In genomic region chr14:122903923-122904351, GRCm38 (mm10) we compare ENCODE assay signal across 13 mouse cellular contexts. TPM values are rescaled to one million over a fixed set of nuclear protein-coding genes. Genes with fewer than 3 reads are reported as not detected.
DNase-seq lines count a peak whose midpoint lies in the region; ATAC-seq and TF ChIP-seq lines count a peak whose summit lies in the region.
"Had no signal": no experiment of that assay in that cellular context is flagged by ENCODE, and none has a peak within 500 bp of the region (broad histone marks: within the 10 kb centered on the region; RNA-seq: fewer than 3 reads in every experiment).

No protein-coding gene starts in this region.

- H3K9ac ChIP-seq in hindbrain, postnatal 0 days (replicated peaks; ENCODE audit: low read length) = no peak overlapping the region
- no peak overlapping the region for H3K9ac ChIP-seq in hindbrain, embryonic 13.5 days
- H3K9ac ChIP-seq: intestine, embryonic 15.5 days; limb, embryonic 15.5 days had no signal

- peak overlapping the region; percentile 11; the same call in 1 of the 2 replicates for H3K27ac ChIP-seq in hindbrain, postnatal 0 days
- H3K27ac ChIP-seq in hindbrain, embryonic 13.5 days = no peak overlapping the region
- no peak overlapping the region for H3K27ac ChIP-seq in limb, embryonic 10.5 days
- H3K27ac ChIP-seq: intestine, embryonic 15.5 days; limb, embryonic 15.5 days; midbrain, embryonic 10.5 days had no signal

- 69% methylated on average over 2 of the region's 2 CpGs for WGBS in hindbrain, postnatal 0 days
- 68% methylated on average over 2 of the region's 2 CpGs for WGBS in hindbrain, embryonic 13.5 days
- 69% methylated on average over 2 of the region's 2 CpGs for WGBS in limb, embryonic 10.5 days

- H3K4me1 ChIP-seq in hindbrain, postnatal 0 days (ENCODE audit: insufficient read depth, low read length) = peaks cover 5% of the 10 kb centered on the region; the same call in 1 of the 2 replicates
- H3K4me1 ChIP-seq in hindbrain, embryonic 13.5 days (replicated peaks) = peaks cover 8% of the 10 kb centered on the region
- no peaks in the 10 kb centered on the region for H3K4me1 ChIP-seq in limb, embryonic 10.5 days

- no peak for DNase-seq in hindbrain, postnatal 0 days (ENCODE audit: low spot score)
- peak; percentile 34 for DNase-seq in 3134 (ENCODE audit: extremely low read depth, insufficient read length, low spot score)
- DNase-seq in adipocyte (ENCODE audit: low spot score) = peak; percentile 88
- peak; percentile 45 to 84 for DNase-seq in kidney, postnatal 36 days
- DNase-seq in limb, embryonic 10.5 days (ENCODE audit: low spot score) = no peak
- no peak for DNase-seq in ovary, postnatal 10 days (ENCODE audit: low spot score)
- DNase-seq: heart, adult 18-20 months; heart, postnatal 14 days had no signal

- TF ChIP-seq CTCF in hindbrain, postnatal 0 days (IDR thresholded peaks at IDR 0.05; ENCODE audit: low read depth) = no peak

- no peak overlapping the region for H3K4me2 ChIP-seq in hindbrain, postnatal 0 days (ENCODE audit: low read depth, low read length)
- H3K4me2 ChIP-seq in hindbrain, embryonic 13.5 days = no peak overlapping the region
- H3K4me2 ChIP-seq: intestine, embryonic 15.5 days; limb, embryonic 15.5 days had no signal

- H3K9me3 ChIP-seq in hindbrain, postnatal 0 days (ENCODE audit: low read length) = no peaks in the 10 kb centered on the region; the same call in 1 of the 2 replicates
- H3K9me3 ChIP-seq in hindbrain, embryonic 13.5 days = peaks cover 7% of the 10 kb centered on the region; the same call in 1 of the 2 replicates
- H3K9me3 ChIP-seq in limb, embryonic 10.5 days (replicated peaks) = no peaks in the 10 kb centered on the region
- H3K9me3 ChIP-seq: intestine, embryonic 15.5 days; limb, embryonic 15.5 days had no signal

- no peaks in the 10 kb centered on the region for H3K36me3 ChIP-seq in hindbrain, postnatal 0 days (ENCODE audit: insufficient read depth, low read length)
- peaks cover 4% of the 10 kb centered on the region; the same call in 1 of the 2 replicates for H3K36me3 ChIP-seq in hindbrain, embryonic 13.5 days
- peaks cover 3% of the 10 kb centered on the region; the same call in 1 of the 2 replicates for H3K36me3 ChIP-seq in limb, embryonic 10.5 days
- H3K36me3 ChIP-seq: intestine, embryonic 15.5 days; limb, embryonic 15.5 days had no signal

- no peak overlapping the region for H3K4me3 ChIP-seq in hindbrain, postnatal 0 days (ENCODE audit: low read length)
- no peak overlapping the region for H3K4me3 ChIP-seq in hindbrain, embryonic 13.5 days
- no peak overlapping the region for H3K4me3 ChIP-seq in limb, embryonic 10.5 days
- H3K4me3 ChIP-seq: intestine, embryonic 15.5 days; limb, embryonic 15.5 days; midbrain, embryonic 10.5 days had no signal

- ATAC-seq in hindbrain, postnatal 0 days = no peak
- ATAC-seq in hindbrain, embryonic 13.5 days (ENCODE audit: low FRiP score) = no peak

- no peaks in the 10 kb centered on the region for H3K27me3 ChIP-seq in hindbrain, postnatal 0 days (ENCODE audit: insufficient read depth, low read length)
- H3K27me3 ChIP-seq in hindbrain, embryonic 13.5 days = no peaks in the 10 kb centered on the region
- no peaks in the 10 kb centered on the region for H3K27me3 ChIP-seq in limb, embryonic 10.5 days (ENCODE audit: low read depth, poor library complexity, severe bottlenecking)
- H3K27me3 ChIP-seq: CH12.LX; intestine, embryonic 15.5 days; limb, embryonic 15.5 days had no signal

RNA-seq across cellular contexts. Expression of gene Ggact, which starts 9.6 kb away (rescaled TPM):
- 18.4 and 36.5 TPM in 2 replicates for total RNA-seq in hindbrain, postnatal 0 days (2014; rRNA removed)
- 27.9 and 29.1 TPM in 2 replicates for polyA plus RNA-seq in hindbrain, postnatal 0 days (2015; fragmentation: Nextera tagmentation; extraction: Ambion mirVana)
- polyA plus RNA-seq in hindbrain, embryonic 13.5 days (2015; fragmentation: Nextera tagmentation; extraction: Ambion mirVana) = 6.8 and 8.0 TPM in 2 replicates
- 8.0 and 8.8 TPM in 2 replicates for polyA plus RNA-seq in limb, embryonic 10.5 days (2016; fragmentation: Nextera tagmentation; extraction: Ambion mirVana)

Comparison
In these comparisons a context has a peak if more than half of its experiments do, and no peak if none do; other contexts are left out.
1. DNase-seq: peak in 3134 (single experiment), adipocyte (single experiment) and kidney, postnatal 36 days (2 of 2); none in hindbrain, postnatal 0 days (single experiment), limb, embryonic 10.5 days (single experiment) and ovary, postnatal 10 days (single experiment).